24 mouse cellular contexts compared by ENCODE assay signal in genomic region chr6:73072093-73072786, GRCm38 (mm10).
DNase-seq lines count a peak whose midpoint lies in the region; ATAC-seq and TF ChIP-seq lines count a peak whose summit lies in the region.
"Had no signal": no experiment of that assay in that cellular context is flagged by ENCODE, and none has a peak within 500 bp of the region (broad histone marks: within the 10 kb centered on the region; RNA-seq: fewer than 3 reads in every experiment).

No protein-coding gene starts in this region.

- WGBS in kidney, embryonic 15.5 days = 57% methylated on average over 3 of the region's 3 CpGs
- WGBS in kidney, postnatal 0 days = 54% methylated on average over 3 of the region's 3 CpGs

- H3K9ac ChIP-seq in kidney, embryonic 15.5 days = no peak overlapping the region
- H3K9ac ChIP-seq in kidney, postnatal 0 days (ENCODE audit: low read depth, low read length) = no peak overlapping the region
- H3K9ac ChIP-seq: embryonic facial prominence, embryonic 12.5 days; forebrain, embryonic 13.5 days; forebrain, embryonic 15.5 days had no signal

- no peak overlapping the region for H3K4me2 ChIP-seq in kidney, embryonic 15.5 days
- no peak overlapping the region for H3K4me2 ChIP-seq in kidney, postnatal 0 days (ENCODE audit: low read length)
- H3K4me2 ChIP-seq: embryonic facial prominence, embryonic 12.5 days; forebrain, embryonic 13.5 days; forebrain, embryonic 15.5 days had no signal

- peak; percentile 83 for ATAC-seq in kidney, embryonic 15.5 days (replicated peaks; ENCODE audit: low FRiP score)
- ATAC-seq in kidney, postnatal 0 days (replicated peaks; ENCODE audit: low FRiP score, low read depth) = no peak
- ATAC-seq: activated CD4-positive, CD25-positive, alpha-beta regulatory T cell, adult 4 months; CD4-positive, CD25-positive, alpha-beta regulatory T cell, adult 4 months; forebrain, embryonic 13.5 days; forebrain, embryonic 15.5 days; Patski had no signal

- intact Hi-C loops in heart, postnatal 14 days (cut with DNase I) = no loop called here

- no peak for TF ChIP-seq CTCF in kidney, postnatal 0 days (IDR thresholded peaks at IDR 0.05; ENCODE audit: low read depth)

- peak; percentile 69 for DNase-seq in heart, adult 11 months
- DNase-seq in heart, postnatal 14 days = no peak
- DNase-seq in kidney, postnatal 36 days = no peak
- peak; percentile 11 for DNase-seq in kidney, postnatal 0 days (ENCODE audit: low spot score)
- DNase-seq in kidney, postnatal 4 days = no peak
- DNase-seq: adrenal gland, adult 8-10 months; adrenal gland, postnatal 14 days; adrenal gland, postnatal 36 days; B cell, adult 2 months; cerebellum, adult 11-12 months; cerebellum, adult 2 months; cerebellum, adult 9-10 months; cerebellum, postnatal 10 days; cerebellum, postnatal 25 days had no signal

- no peaks in the 10 kb centered on the region for H3K36me3 ChIP-seq in kidney, embryonic 15.5 days
- no peaks in the 10 kb centered on the region for H3K36me3 ChIP-seq in kidney, postnatal 0 days (ENCODE audit: insufficient read depth, low read length)
- H3K36me3 ChIP-seq: embryonic facial prominence, embryonic 10.5 days; embryonic facial prominence, embryonic 12.5 days; forebrain, embryonic 15.5 days; G1E had no signal

- no peak overlapping the region for H3K27ac ChIP-seq in kidney, embryonic 15.5 days
- no peak overlapping the region for H3K27ac ChIP-seq in kidney, postnatal 0 days
- H3K27ac ChIP-seq: embryonic facial prominence, embryonic 10.5 days; embryonic facial prominence, embryonic 12.5 days; forebrain, embryonic 13.5 days; forebrain, embryonic 15.5 days had no signal

- H3K4me1 ChIP-seq in kidney, embryonic 15.5 days = no peaks in the 10 kb centered on the region
- H3K4me1 ChIP-seq in kidney, postnatal 0 days (replicated peaks; ENCODE audit: insufficient read depth, low read length) = no peaks in the 10 kb centered on the region
- H3K4me1 ChIP-seq: embryonic facial prominence, embryonic 10.5 days; embryonic facial prominence, embryonic 12.5 days; forebrain, embryonic 13.5 days; forebrain, embryonic 15.5 days had no signal

- H3K27me3 ChIP-seq in kidney, embryonic 15.5 days = no peaks in the 10 kb centered on the region
- no peaks in the 10 kb centered on the region for H3K27me3 ChIP-seq in kidney, postnatal 0 days (ENCODE audit: insufficient read depth, low read length)
- H3K27me3 ChIP-seq: CH12.LX; embryonic facial prominence, embryonic 12.5 days; forebrain, embryonic 13.5 days; forebrain, embryonic 15.5 days had no signal

- no peak overlapping the region for H3K4me3 ChIP-seq in kidney, embryonic 15.5 days (replicated peaks)
- H3K4me3 ChIP-seq in kidney, postnatal 0 days (replicated peaks; ENCODE audit: low read depth, low read length) = no peak overlapping the region
- H3K4me3 ChIP-seq: embryonic facial prominence, embryonic 10.5 days; embryonic facial prominence, embryonic 12.5 days; forebrain, embryonic 13.5 days; forebrain, embryonic 15.5 days had no signal

- 0 out of 2 replicates have a peak, but pooled peaks cover under 1% of the 10 kb centered on the region for H3K9me3 ChIP-seq in kidney, embryonic 15.5 days (replicated peaks)
- no peaks in the 10 kb centered on the region for H3K9me3 ChIP-seq in kidney, postnatal 0 days (replicated peaks; ENCODE audit: low read length)
- H3K9me3 ChIP-seq: embryonic facial prominence, embryonic 10.5 days; embryonic facial prominence, embryonic 12.5 days; G1E had no signal

Comparison
In these comparisons a context has a peak if more than half of its experiments do, and no peak if none do; other contexts are left out.
1. DNase-seq: peak in heart, adult 11 months (single experiment) and kidney, postnatal 0 days (single experiment); none in heart, postnatal 14 days (0 of 2), kidney, postnatal 36 days (0 of 2) and kidney, postnatal 4 days (0 of 2).